Mouse (Mus musculus) forebrain, embryonic 12.5 days (tissue): ENCODE measurements around the gene Hoxc10. TPM values are rescaled to one million over a fixed set of nuclear protein-coding genes. Genes with fewer than 3 reads are reported as not detected.

Source experiments
- ATAC-seq: fragments of 200-750 bp; cut with Nextera tagmentation; 2 replicates; pipeline ENCODE4 v1.8.0; 2017; ENCODE audit warnings: moderate TSS enrichment; ENCODE audit not compliant: low FRiP score
- H3K27ac ChIP-seq: fragments of 300-500 bp; sonication (generic); 2 replicates; pipeline ENCODE4 v1.5.1; 2016; ENCODE audit warnings: mild to moderate bottlenecking
- H3K27me3 ChIP-seq: fragments of 300-500 bp; sonication (generic); 2 replicates; pipeline ENCODE4 v1.6.1; 2016; ENCODE audit warnings: mild to moderate bottlenecking
- H3K36me3 ChIP-seq: fragments of 300-500 bp; sonication (generic); replicated peaks from 2 replicates; pipeline ENCODE4 v1.6.1; 2016; ENCODE audit warnings: mild to moderate bottlenecking
- H3K4me1 ChIP-seq: fragments of 300-500 bp; sonication (generic); 2 replicates; pipeline ENCODE4 v1.6.1; 2016
- H3K4me2 ChIP-seq: fragments of 300-500 bp; sonication (generic); 2 replicates; pipeline ENCODE4 v1.6.1; 2016; ENCODE audit warnings: mild to moderate bottlenecking, moderate library complexity
- H3K4me3 ChIP-seq: fragments of 300-500 bp; sonication (generic); replicated peaks from 2 replicates; pipeline ENCODE4 v1.5.1; 2016; ENCODE audit warnings: mild to moderate bottlenecking
- H3K9ac ChIP-seq: fragments of 300-500 bp; sonication (generic); 2 replicates; pipeline ENCODE4 v1.6.1; 2016; ENCODE audit warnings: mild to moderate bottlenecking
- H3K9me3 ChIP-seq: fragments of 300-500 bp; sonication (generic); 2 replicates; pipeline ENCODE4 v1.6.1; 2016
- WGBS: fragments of 180-500 bp; shearing (Covaris S2); methylation state at CpG from one replicate; pipeline ENCODE4 v1.1.7; 2016; 5-methylcytosine and 5-hydroxymethylcytosine counted together
- microRNA counts: library from miRNA; unstranded; fragments of <30 nt; microRNA quantifications from one replicate; lab custom pipeline; 2017
- microRNA-seq: library from miRNA; unstranded; fragments of <30 nt; microRNA quantifications from one replicate; pipeline ENCODE4, GENCODE M21; 2017
- polyA plus RNA-seq: library from polyadenylated mRNA; unstranded; fragments of >200 nt; fragmentation: Nextera tagmentation; extraction: Ambion mirVana; gene quantifications from 2 replicates; pipeline ENCODE4 v1.2.1, GENCODE M21; 2016

Gene Hoxc10
- polyA plus RNA-seq, 1 experiment from 2014 or later = not detected

GRCm38 (mm10) chr15:103014166-103015008 is 47.8 kb downstream of the Hoxc10 start:
- H3K9ac ChIP-seq = no peak overlapping the region
- no peaks in the 10 kb centered on the region for H3K36me3 ChIP-seq
- H3K4me2 ChIP-seq = 0 out of 2 replicates have a peak overlapping the region, but pooled peaks have one; percentile 10
- H3K27ac ChIP-seq = no peak overlapping the region
- H3K27me3 ChIP-seq = peaks cover 99% of the 10 kb centered on the region
- H3K4me1 ChIP-seq = peaks cover 5% of the 10 kb centered on the region
- no peak for ATAC-seq
- WGBS = under 1% methylated on average over 43 of the region's 57 CpGs
- H3K9me3 ChIP-seq = no peaks in the 10 kb centered on the region
- H3K4me3 ChIP-seq = 0 out of 2 replicates have a peak overlapping the region, but pooled peaks have one; percentile 4

GRCm38 (mm10) chr15:103015009-103015399 is 48.4 kb downstream of the Hoxc10 start:
- Histone ChIP-seq H3K9ac (no peak overlapping the region), H3K36me3 (no peaks in the 10 kb centered on the region), H3K4me1 (peaks cover 5% of the 10 kb centered on the region), H3K27me3 (peaks cover 99% of the 10 kb centered on the region), H3K9me3 (no peaks in the 10 kb centered on the region), H3K4me2 (no peak overlapping the region), H3K4me3 (0 out of 2 replicates have a peak overlapping the region, but pooled peaks have one; percentile 4), H3K27ac (no peak overlapping the region)
- under 1% methylated on average over 28 of the region's 28 CpGs for WGBS
- ATAC-seq = no peak

- Histone ChIP-seq H3K4me1 (peaks cover 5% of the 10 kb centered on the region), H3K4me2 (no peak overlapping the region), H3K27ac (no peak overlapping the region), H3K27me3 (peaks cover 99% of the 10 kb centered on the region), H3K9me3 (no peaks in the 10 kb centered on the region), H3K9ac (no peak overlapping the region), H3K4me3 (no peak overlapping the region), H3K36me3 (no peaks in the 10 kb centered on the region)
- under 1% methylated on average over 19 of the region's 19 CpGs for WGBS
- ATAC-seq = no peak
These were observed 49.0 kb downstream of the Hoxc10 start for GRCm38 (mm10) chr15:103015406-103016166.

GRCm38 (mm10) chr15:103018636-103019035 is 52.0 kb downstream of the Hoxc10 start, which contains the start of gene Hoxc4:
Gene Hoxc4, plus strand, starts transcription at chr15:103018934.
- H3K9ac ChIP-seq = no peak within 1 kb of the TSS
- H3K36me3 ChIP-seq = no peaks in the 10 kb centered on the region
- no peak within 1 kb of the TSS for H3K27ac ChIP-seq
- no peaks in the 10 kb centered on the region for H3K9me3 ChIP-seq
- H3K27me3 ChIP-seq = peaks cover 99% of the 10 kb centered on the region
- no peak within 1 kb of the TSS for H3K4me2 ChIP-seq
- no peak for ATAC-seq
- H3K4me1 ChIP-seq = peaks cover 5% of the 10 kb centered on the region
- WGBS = 6% methylated on average over 9 of the region's 9 CpGs
- no peak within 1 kb of the TSS for H3K4me3 ChIP-seq

- under 1% methylated on average over 8 of the region's 8 CpGs for WGBS
- Histone ChIP-seq H3K4me2 (no peak overlapping the region), H3K4me3 (no peak overlapping the region), H3K4me1 (no peaks in the 10 kb centered on the region), H3K36me3 (no peaks in the 10 kb centered on the region), H3K27ac (no peak overlapping the region), H3K9me3 (no peaks in the 10 kb centered on the region), H3K27me3 (peaks cover 97% of the 10 kb centered on the region), H3K9ac (no peak overlapping the region)
- ATAC-seq = no peak
These were observed 54.4 kb downstream of the Hoxc10 start for GRCm38 (mm10) chr15:103020899-103021418.

MicroRNA genes within 50 kb of the gene (microRNA counts, 519-probe panel; counts per million panel counts)
- microRNA mmu-miR-615-3p (lab: Ali Mortazavi, UCI) (not detected), microRNA mmu-miR-615-5p (lab: Ali Mortazavi, UCI) (not detected)

Small RNA genes within 50 kb of the gene (microRNA-seq; reads per million reads assigned to microRNA genes)
- gene Mir196a-2 = 3.4 reads per million, percentile 9 among the genes with 10 or more reads in this experiment
- 7.8 reads per million, percentile 23 among the genes with 10 or more reads in this experiment for gene Mir615

Other genes with a start within 250 kb of the Hoxc10 start
- gene Calcoco1, start 244.6 kb upstream of the Hoxc10 start, polyA plus RNA-seq = 38.8 and 42.7 TPM in 2 replicates
- 0.13 TPM in 1 of 2 replicates, not detected in the other for gene Hoxc13, start 45.7 kb upstream of the Hoxc10 start, polyA plus RNA-seq
- gene Hoxc12, start 30.0 kb upstream of the Hoxc10 start, polyA plus RNA-seq = not detected in 2 replicates
- not detected in 2 replicates for gene Hoxc11, start 12.4 kb upstream of the Hoxc10 start, polyA plus RNA-seq
- gene Hoxc5, start 647 bp downstream of the Hoxc10 start, polyA plus RNA-seq = not detected in 2 replicates
- gene Hoxc9, start 9.6 kb downstream of the Hoxc10 start, polyA plus RNA-seq = not detected in 2 replicates
- not detected in 2 replicates for gene Hoxc8, start 23.8 kb downstream of the Hoxc10 start, polyA plus RNA-seq
- gene Hoxc6, start 31.5 kb downstream of the Hoxc10 start, polyA plus RNA-seq = not detected in 2 replicates
- gene Hoxc4, start 52.1 kb downstream of the Hoxc10 start, polyA plus RNA-seq = not detected in 2 replicates
- 24.6 and 27.4 TPM in 2 replicates for gene Smug1, start 200.3 kb downstream of the Hoxc10 start, polyA plus RNA-seq